Mouse (Mus musculus): ENCODE results near the gene Cacna1b. TPM values are rescaled to one million over a fixed set of nuclear protein-coding genes. Genes with fewer than 3 reads are reported as not detected.

Gene Cacna1b
- polyA plus RNA-seq, 1 experiment = 0.06 TPM

GRCm38 (mm10) chr2:24717963-24718362 lies 45.0 kb downstream of the Cacna1b start:
- Histone ChIP-seq H3K27me3 (ENCODE audit: control insufficient read depth, insufficient read depth, insufficient read length) (peaks cover 8% of the 10 kb centered on the region), H3K4me2 (ENCODE audit: low read depth) (no peak overlapping the region), H3K36me3 (ENCODE audit: control insufficient read depth, insufficient read depth) (no peaks in the 10 kb centered on the region), H3ac (ENCODE audit: control insufficient read depth, insufficient read length) (no peak overlapping the region), H3K79me2 (ENCODE audit: control insufficient read depth, insufficient read depth) (no peaks in the 10 kb centered on the region), H3K4me3 (no peak overlapping the region)
- TF ChIP-seq TCF3 (IDR thresholded peaks at IDR 0.05; ENCODE audit: insufficient read length, low read depth) (no peak), MAX (IDR thresholded peaks at IDR 0.05; ENCODE audit: low read depth) (no peak), CEBPB (IDR thresholded peaks at IDR 0.05; ENCODE audit: insufficient read depth, poor library complexity, severe bottlenecking) (no peak), MYOD1 (IDR thresholded peaks at IDR 0.05; ENCODE audit: control insufficient read depth in 1 of 3, insufficient read length in 2 of 3, low read depth in 2 of 3) (no peak), POLR2A (IDR thresholded peaks at IDR 0.05; ENCODE audit: insufficient read length, low read depth) (no peak), MYOG (IDR thresholded peaks at IDR 0.05; ENCODE audit: control insufficient read depth in 1 of 3, insufficient read depth in 1 of 3, insufficient read length in 2 of 3, low read depth in 2 of 3) (no peak), USF1 (IDR thresholded peaks at IDR 0.05; ENCODE audit: low read depth) (no peak), POLR2AphosphoS2 (IDR thresholded peaks at IDR 0.05; ENCODE audit: insufficient read length, low read depth) (no peak), REST (IDR thresholded peaks at IDR 0.05; ENCODE audit: insufficient read depth, insufficient read length) (no peak), E2F4 (IDR thresholded peaks at IDR 0.05; ENCODE audit: insufficient read depth) (no peak), TCF12 (IDR thresholded peaks at IDR 0.05; ENCODE audit: insufficient read depth, poor library complexity, severe bottlenecking) (no peak)

- H3K79me2 ChIP-seq (ENCODE audit: control insufficient read depth, insufficient read depth) = no peaks in the 10 kb centered on the region
- no peaks in the 10 kb centered on the region for H3K36me3 ChIP-seq (ENCODE audit: control insufficient read depth, insufficient read depth)
- H3K4me3 ChIP-seq = no peak overlapping the region
- no peak overlapping the region for H3ac ChIP-seq (ENCODE audit: control insufficient read depth, insufficient read length)
- TF ChIP-seq MYOD1 (IDR thresholded peaks at IDR 0.05; ENCODE audit: control insufficient read depth in 1 of 3, insufficient read length in 2 of 3, low read depth in 2 of 3) (no peak), CEBPB (IDR thresholded peaks at IDR 0.05; ENCODE audit: insufficient read depth, poor library complexity, severe bottlenecking) (no peak)
- H3K27me3 ChIP-seq (ENCODE audit: control insufficient read depth, insufficient read depth, insufficient read length) = peaks cover 5% of the 10 kb centered on the region
- H3K4me2 ChIP-seq (ENCODE audit: low read depth) = no peak overlapping the region
Observed at GRCm38 (mm10) chr2:24717461-24717860, 45.5 kb downstream of the Cacna1b start.

GRCm38 (mm10) chr2:24705929-24706328 lies 57.0 kb downstream of the Cacna1b start:
- Histone ChIP-seq H3K79me2 (ENCODE audit: control insufficient read depth, insufficient read depth) (no peaks in the 10 kb centered on the region), H3K4me3 (no peak overlapping the region), H3K36me3 (ENCODE audit: control insufficient read depth, insufficient read depth) (no peaks in the 10 kb centered on the region), H3ac (ENCODE audit: control insufficient read depth, insufficient read length) (no peak overlapping the region), H3K27me3 (ENCODE audit: control insufficient read depth, insufficient read depth, insufficient read length) (no peaks in the 10 kb centered on the region), H3K4me2 (ENCODE audit: low read depth) (no peak overlapping the region)
- no peak for TF ChIP-seq TCF12 (IDR thresholded peaks at IDR 0.05; ENCODE audit: insufficient read depth, poor library complexity, severe bottlenecking)
- no peak for TF ChIP-seq MAX (IDR thresholded peaks at IDR 0.05; ENCODE audit: low read depth)
- TF ChIP-seq POLR2AphosphoS2 (IDR thresholded peaks at IDR 0.05; ENCODE audit: insufficient read length, low read depth) = no peak
- TF ChIP-seq USF1 (IDR thresholded peaks at IDR 0.05; ENCODE audit: low read depth) = no peak
- no peak for TF ChIP-seq E2F4 (IDR thresholded peaks at IDR 0.05; ENCODE audit: insufficient read depth)
- no peak for TF ChIP-seq CEBPB (IDR thresholded peaks at IDR 0.05; ENCODE audit: insufficient read depth, poor library complexity, severe bottlenecking)
- TF ChIP-seq MYOG (IDR thresholded peaks at IDR 0.05; ENCODE audit: control insufficient read depth in 1 of 3, insufficient read depth in 1 of 3, insufficient read length in 2 of 3, low read depth in 2 of 3) = no peak
- no peak for TF ChIP-seq SRF (IDR thresholded peaks at IDR 0.05; ENCODE audit: control insufficient read depth, insufficient read length, low read depth)
- TF ChIP-seq REST (IDR thresholded peaks at IDR 0.05; ENCODE audit: insufficient read depth, insufficient read length) = no peak
- no peak for TF ChIP-seq TCF3 (IDR thresholded peaks at IDR 0.05; ENCODE audit: insufficient read length, low read depth)
- no peak for TF ChIP-seq POLR2A (IDR thresholded peaks at IDR 0.05; ENCODE audit: insufficient read length, low read depth)
- TF ChIP-seq MYOD1 (IDR thresholded peaks at IDR 0.05; ENCODE audit: control insufficient read depth in 1 of 3, insufficient read length in 2 of 3, low read depth in 2 of 3) = no peak

GRCm38 (mm10) chr2:24702208-24702957 lies 60.6 kb downstream of the Cacna1b start:
- Histone ChIP-seq H3K79me2 (ENCODE audit: control insufficient read depth, insufficient read depth) (no peaks in the 10 kb centered on the region), H3K4me2 (ENCODE audit: low read depth) (no peak overlapping the region), H3K36me3 (ENCODE audit: control insufficient read depth, insufficient read depth) (no peaks in the 10 kb centered on the region), H3ac (ENCODE audit: control insufficient read depth, insufficient read length) (no peak overlapping the region), H3K27me3 (ENCODE audit: control insufficient read depth, insufficient read depth, insufficient read length) (peaks cover 10% of the 10 kb centered on the region), H3K4me3 (no peak overlapping the region)
- TF ChIP-seq POLR2A (IDR thresholded peaks at IDR 0.05; ENCODE audit: insufficient read length, low read depth) = no peak
- no peak for TF ChIP-seq TCF12 (IDR thresholded peaks at IDR 0.05; ENCODE audit: insufficient read depth, poor library complexity, severe bottlenecking)
- TF ChIP-seq E2F4 (IDR thresholded peaks at IDR 0.05; ENCODE audit: insufficient read depth) = no peak
- TF ChIP-seq SRF (IDR thresholded peaks at IDR 0.05; ENCODE audit: control insufficient read depth, insufficient read length, low read depth) = no peak
- TF ChIP-seq MYOG (IDR thresholded peaks at IDR 0.05; ENCODE audit: control insufficient read depth in 1 of 3, insufficient read depth in 1 of 3, insufficient read length in 2 of 3, low read depth in 2 of 3) = no peak
- no peak for TF ChIP-seq POLR2AphosphoS2 (IDR thresholded peaks at IDR 0.05; ENCODE audit: insufficient read length, low read depth)
- TF ChIP-seq MAX (IDR thresholded peaks at IDR 0.05; ENCODE audit: low read depth) = no peak
- TF ChIP-seq USF1 (IDR thresholded peaks at IDR 0.05; ENCODE audit: low read depth) = no peak
